Comparison of ENCODE assay signal across 13 mouse cellular contexts in genomic region chr5:129142801-129143200, GRCm38 (mm10).
"Had no signal": no experiment of that assay in that cellular context is flagged by ENCODE, and none has a peak within 500 bp of the region (broad histone marks: within the 10 kb centered on the region; RNA-seq: fewer than 3 reads in every experiment).

No protein-coding gene starts in this region.

- DNase-seq: gastrocnemius, postnatal 14 days; gastrocnemius, postnatal 36 days; heart, adult 11 months; heart, adult 2 months; heart, postnatal 14 days; heart, postnatal 36 days; kidney, adult 18-20 months; kidney, adult 8-10 months; kidney, postnatal 14 days; kidney, postnatal 36 days; layer of hippocampus, adult 9-11 months; layer of hippocampus, postnatal 36 days; left cerebral cortex, postnatal 4 days had no signal
